Mouse (Mus musculus) megakaryocyte, embryonic 14.5 days (primary cell): ENCODE measurements around the gene Fam166a.

ENCODE experiments used
- FLI1 ChIP-seq: IDR thresholded peaks from 2 replicates; pipeline ENCODE4 v1.6.1; 2012; ENCODE audit warnings: low read length, inconsistent platforms, mixed read lengths
- GATA1 ChIP-seq: IDR thresholded peaks from 3 replicates; pipeline ENCODE4 v1.6.1; 2012; ENCODE audit warnings: mixed read lengths, low read length, inconsistent platforms, borderline replicate concordance

- TF ChIP-seq GATA1 = no peak
- no peak for TF ChIP-seq FLI1
Measured at GRCm38 (mm10) chr2:25183336-25183735, 35.2 kb upstream of the Fam166a start.
